Mouse (Mus musculus): ENCODE results near the gene Slc7a1. TPM values are rescaled to one million over a fixed set of nuclear protein-coding genes. Genes with fewer than 3 reads are reported as not detected.

Gene Slc7a1
- polyA plus RNA-seq, 1 experiment from 2014 or later = 22.6 TPM

DNA sequence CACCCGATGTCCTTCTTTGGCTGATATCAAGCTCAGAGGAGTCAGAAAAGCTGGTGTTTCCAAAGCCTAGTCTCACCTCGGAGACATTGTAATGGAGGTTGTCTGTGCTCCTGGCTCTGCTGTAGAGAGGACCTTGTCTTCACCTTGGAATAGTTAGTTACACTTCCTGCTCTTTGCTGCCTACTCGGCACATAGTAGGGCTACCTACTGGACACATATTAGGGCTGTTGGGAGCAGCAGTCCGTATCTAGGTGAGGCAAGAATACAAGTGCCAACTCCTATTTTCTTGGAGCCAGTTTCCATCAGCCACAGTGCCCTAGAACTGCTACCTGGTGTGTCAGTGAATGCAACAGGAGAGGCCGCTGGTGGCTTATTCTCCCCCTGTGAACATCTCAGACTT, 112.2 kb downstream of the Slc7a1 start:
- Histone ChIP-seq H3K36me3 (ENCODE audit: control insufficient read depth, insufficient read depth, low read length) (no peaks in the 10 kb centered on the region), H3K27me3 (replicated peaks; ENCODE audit: control insufficient read depth, insufficient read depth, low read length) (no peaks in the 10 kb centered on the region), H3K9ac (ENCODE audit: low read depth, low read length) (no peak overlapping the region), H3K4me2 (ENCODE audit: low read depth, low read length) (no peak overlapping the region), H3K4me1 (ENCODE audit: control insufficient read depth, insufficient read depth, low read length) (no peaks in the 10 kb centered on the region), H3K27ac (replicated peaks; ENCODE audit: low read depth, low read length) (no peak overlapping the region), H3K4me3 (ENCODE audit: low read depth, low read length) (no peak overlapping the region), H3K9me3 (ENCODE audit: control insufficient read depth, low read length) (no peaks in the 10 kb centered on the region)
- WGBS = 88% methylated on average over 5 of the region's 5 CpGs
- DNase-seq (ENCODE audit: low spot score) (no peak), ATAC-seq (ENCODE audit: low read depth) (no peak)

DNA sequence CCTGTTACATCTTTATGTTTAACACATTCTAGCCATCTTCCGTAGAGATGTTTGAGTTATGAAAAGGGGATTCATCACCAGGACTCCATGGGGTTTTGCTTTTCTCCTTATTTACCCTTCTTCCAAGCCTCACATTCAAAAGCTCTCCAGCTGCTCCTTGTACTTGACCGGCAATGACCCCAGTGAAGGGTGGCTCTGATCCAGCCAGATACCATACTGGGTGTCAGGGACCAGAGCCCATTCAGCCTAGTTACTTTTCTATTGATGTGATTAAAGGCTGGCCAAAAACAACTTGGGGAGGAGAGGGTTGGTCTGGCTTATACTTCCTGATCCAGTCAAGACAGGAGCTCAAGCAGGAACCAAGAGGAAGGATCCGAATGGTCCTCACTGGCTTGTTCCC, 116.1 kb downstream of the Slc7a1 start:
- ATAC-seq (ENCODE audit: low read depth) (no peak), DNase-seq (ENCODE audit: low spot score) (no peak)
- no peak overlapping the region for H3K4me2 ChIP-seq (ENCODE audit: low read depth, low read length)
- no peaks in the 10 kb centered on the region for H3K27me3 ChIP-seq (replicated peaks; ENCODE audit: control insufficient read depth, insufficient read depth, low read length)
- H3K4me3 ChIP-seq (ENCODE audit: low read depth, low read length) = no peak overlapping the region
- no peak overlapping the region for H3K9ac ChIP-seq (ENCODE audit: low read depth, low read length)
- H3K27ac ChIP-seq (replicated peaks; ENCODE audit: low read depth, low read length) = no peak overlapping the region
- no peaks in the 10 kb centered on the region for H3K4me1 ChIP-seq (ENCODE audit: control insufficient read depth, insufficient read depth, low read length)
- WGBS = 80% methylated on average over 3 of the region's 3 CpGs
- H3K9me3 ChIP-seq (ENCODE audit: control insufficient read depth, low read length) = no peaks in the 10 kb centered on the region
- no peaks in the 10 kb centered on the region for H3K36me3 ChIP-seq (ENCODE audit: control insufficient read depth, insufficient read depth, low read length)

- Histone ChIP-seq H3K4me1 (ENCODE audit: control insufficient read depth, insufficient read depth, low read length) (no peaks in the 10 kb centered on the region), H3K4me2 (ENCODE audit: low read depth, low read length) (no peak overlapping the region), H3K27me3 (replicated peaks; ENCODE audit: control insufficient read depth, insufficient read depth, low read length) (no peaks in the 10 kb centered on the region), H3K36me3 (ENCODE audit: control insufficient read depth, insufficient read depth, low read length) (no peaks in the 10 kb centered on the region), H3K4me3 (ENCODE audit: low read depth, low read length) (no peak overlapping the region), H3K27ac (replicated peaks; ENCODE audit: low read depth, low read length) (no peak overlapping the region), H3K9ac (ENCODE audit: low read depth, low read length) (no peak overlapping the region), H3K9me3 (ENCODE audit: control insufficient read depth, low read length) (no peaks in the 10 kb centered on the region)
- no peak for DNase-seq (ENCODE audit: low spot score)
- ATAC-seq (ENCODE audit: low read depth) = no peak
- 70% methylated on average over 2 of the region's 2 CpGs for WGBS
These were observed 116.5 kb downstream of the Slc7a1 start for GRCm38 (mm10) chr5:148283177-148283576.

DNA sequence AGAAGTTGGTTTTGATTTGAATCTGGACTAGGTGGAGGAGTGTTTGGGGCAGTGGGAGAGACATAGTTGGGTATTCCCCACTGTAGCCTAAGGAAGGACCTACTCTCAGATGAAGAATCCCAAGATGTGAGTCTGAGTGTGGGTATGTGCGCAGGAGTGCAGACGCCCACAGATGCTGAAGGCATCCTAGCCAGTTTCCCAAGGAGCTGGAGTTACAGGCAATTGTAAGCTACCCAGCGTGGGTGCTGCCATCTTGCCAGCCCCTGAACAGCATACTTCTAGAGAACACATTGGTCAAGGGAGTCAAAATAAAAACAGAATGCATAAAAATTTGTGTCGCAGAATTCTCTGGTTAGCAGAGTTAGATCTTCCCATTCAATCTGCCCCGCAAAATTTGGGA, 117.1 kb downstream of the Slc7a1 start:
- no peak for ATAC-seq (ENCODE audit: low read depth)
- no peak overlapping the region for H3K27ac ChIP-seq (replicated peaks; ENCODE audit: low read depth, low read length)

GRCm38 (mm10) chr5:148282093-148282492, 117.6 kb downstream of the Slc7a1 start:
- Histone ChIP-seq H3K4me1 (ENCODE audit: control insufficient read depth, insufficient read depth, low read length) (no peaks in the 10 kb centered on the region), H3K27ac (replicated peaks; ENCODE audit: low read depth, low read length) (no peak overlapping the region), H3K9me3 (ENCODE audit: control insufficient read depth, low read length) (no peaks in the 10 kb centered on the region), H3K36me3 (ENCODE audit: control insufficient read depth, insufficient read depth, low read length) (no peaks in the 10 kb centered on the region), H3K9ac (ENCODE audit: low read depth, low read length) (no peak overlapping the region), H3K4me3 (ENCODE audit: low read depth, low read length) (no peak overlapping the region), H3K4me2 (ENCODE audit: low read depth, low read length) (no peak overlapping the region), H3K27me3 (replicated peaks; ENCODE audit: control insufficient read depth, insufficient read depth, low read length) (no peaks in the 10 kb centered on the region)
- no peak for DNase-seq (ENCODE audit: low spot score)
- no peak for ATAC-seq (ENCODE audit: low read depth)
- 83% methylated on average over 6 of the region's 6 CpGs for WGBS

More for the DNA sequence above, 117.1 kb downstream of the Slc7a1 start:
- Histone ChIP-seq H3K4me2 (ENCODE audit: low read depth, low read length) (no peak overlapping the region), H3K27me3 (replicated peaks; ENCODE audit: control insufficient read depth, insufficient read depth, low read length) (no peaks in the 10 kb centered on the region), H3K4me3 (ENCODE audit: low read depth, low read length) (no peak overlapping the region), H3K9me3 (ENCODE audit: control insufficient read depth, low read length) (no peaks in the 10 kb centered on the region), H3K36me3 (ENCODE audit: control insufficient read depth, insufficient read depth, low read length) (no peaks in the 10 kb centered on the region), H3K4me1 (ENCODE audit: control insufficient read depth, insufficient read depth, low read length) (no peaks in the 10 kb centered on the region), H3K9ac (ENCODE audit: low read depth, low read length) (no peak overlapping the region)
- 91% methylated on average over 5 of the region's 5 CpGs for WGBS
- no peak for DNase-seq (ENCODE audit: low spot score)

DNA sequence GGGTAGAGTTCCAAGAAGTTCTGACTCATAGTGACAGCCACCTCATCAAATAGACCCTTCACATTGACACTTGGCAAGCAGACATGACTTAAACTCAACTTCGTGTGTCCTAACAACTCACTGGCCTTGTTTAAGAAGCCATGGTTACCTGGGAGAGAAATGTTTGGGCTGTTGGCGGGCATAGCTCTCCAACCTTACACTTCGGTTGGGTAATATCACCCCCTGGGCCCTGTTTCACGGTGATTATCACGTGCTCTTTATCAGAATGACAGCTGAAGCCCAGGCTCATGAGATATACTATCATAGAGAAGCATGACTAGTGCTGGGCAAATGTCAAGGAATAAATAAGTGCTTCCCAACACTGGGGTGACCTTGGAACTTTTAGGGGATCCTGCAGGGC, 119.4 kb downstream of the Slc7a1 start:
- no peak overlapping the region for H3K4me2 ChIP-seq (ENCODE audit: low read depth, low read length)
- no peak for DNase-seq (ENCODE audit: low spot score)
- H3K36me3 ChIP-seq (ENCODE audit: control insufficient read depth, insufficient read depth, low read length) = no peaks in the 10 kb centered on the region
- H3K4me1 ChIP-seq (ENCODE audit: control insufficient read depth, insufficient read depth, low read length) = no peaks in the 10 kb centered on the region
- H3K27me3 ChIP-seq (replicated peaks; ENCODE audit: control insufficient read depth, insufficient read depth, low read length) = no peaks in the 10 kb centered on the region
- no peaks in the 10 kb centered on the region for H3K9me3 ChIP-seq (ENCODE audit: control insufficient read depth, low read length)
- H3K9ac ChIP-seq (ENCODE audit: low read depth, low read length) = no peak overlapping the region
- no peak for ATAC-seq (ENCODE audit: low read depth)
- no peak overlapping the region for H3K4me3 ChIP-seq (ENCODE audit: low read depth, low read length)
- no peak overlapping the region for H3K27ac ChIP-seq (replicated peaks; ENCODE audit: low read depth, low read length)
- 91% methylated on average over 5 of the region's 5 CpGs for WGBS

DNA sequence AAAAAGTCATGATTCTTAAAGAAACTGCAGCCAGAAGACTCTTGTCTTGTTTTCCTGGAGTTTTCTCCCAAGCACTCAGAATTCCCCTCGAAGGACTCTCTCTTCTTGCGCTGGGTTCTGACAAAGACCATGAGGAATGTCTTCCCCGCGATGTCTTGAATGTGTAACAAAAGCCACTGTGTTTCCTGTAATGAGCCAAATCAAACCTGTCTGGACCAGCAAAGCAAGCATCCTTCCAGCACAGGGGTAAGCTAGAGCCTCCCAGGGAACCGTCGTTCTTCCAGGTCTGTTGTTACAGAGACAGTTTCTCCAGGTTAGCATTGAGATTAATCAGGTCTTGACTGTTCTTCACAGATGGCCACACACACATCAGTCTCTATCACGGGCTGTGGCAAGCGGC, 121.5 kb downstream of the Slc7a1 start:
- ATAC-seq (ENCODE audit: low read depth) (peak; percentile 53; the same call in 1 of the 2 replicates), DNase-seq (ENCODE audit: low spot score) (peak; percentile 25)
- H3K36me3 ChIP-seq (ENCODE audit: control insufficient read depth, insufficient read depth, low read length) = no peaks in the 10 kb centered on the region
- H3K4me3 ChIP-seq (ENCODE audit: low read depth, low read length) = no peak overlapping the region
- H3K9me3 ChIP-seq (ENCODE audit: control insufficient read depth, low read length) = no peaks in the 10 kb centered on the region
- no peak overlapping the region for H3K9ac ChIP-seq (ENCODE audit: low read depth, low read length)
- 54% methylated on average over 8 of the region's 8 CpGs for WGBS
- H3K27me3 ChIP-seq (replicated peaks; ENCODE audit: control insufficient read depth, insufficient read depth, low read length) = no peaks in the 10 kb centered on the region
- no peak overlapping the region for H3K4me2 ChIP-seq (ENCODE audit: low read depth, low read length)
- H3K27ac ChIP-seq (replicated peaks; ENCODE audit: low read depth, low read length) = no peak overlapping the region
- H3K4me1 ChIP-seq (ENCODE audit: control insufficient read depth, insufficient read depth, low read length) = no peaks in the 10 kb centered on the region

Other genes starting within 250 kb of the Slc7a1 start
- gene Ubl3, start 152.9 kb upstream of the Slc7a1 start, polyA plus RNA-seq (2014; fragmentation: Nextera tagmentation; extraction: Ambion mirVana) = 73.2 and 73.8 TPM in 2 replicates